Mouse (Mus musculus): ENCODE measurements around the gene AW011738. TPM values are rescaled to one million over a fixed set of nuclear protein-coding genes. Genes with fewer than 3 reads are reported as not detected.
A peak's percentile ranks its signal among the peaks of the same experiment; 100 is the strongest.

Gene AW011738
- total RNA-seq, 2 experiments from 2014 or later, result 3.2 to 4.2 TPM

GRCm38 (mm10) chr4:156228393-156229024 lies 25.4 kb downstream of the AW011738 start:
- no peak for DNase-seq (ENCODE audit: extremely low spot score in 1 of 2, low spot score in 2 of 2)
- intact Hi-C loops (cut with DNase I), result no loop called here

GRCm38 (mm10) chr4:156234021-156234501 lies 31.0 kb downstream of the AW011738 start:
- intact Hi-C loops (cut with DNase I), result loop anchor here (2.0 kb wide), 1 partner anchor 37 kb away; the partner anchor contains the start of gene Agrn

GRCm38 (mm10) chr4:156234701-156235213 lies 31.7 kb downstream of the AW011738 start, which contains the start of gene Plekhn1:
TSS of gene Plekhn1 (minus strand) at chr4:156234857.
- intact Hi-C loops (cut with DNase I), result loop anchor here (2.0 kb wide), 1 partner anchor 38 kb away; the partner anchor contains the start of gene Agrn
- DNase-seq (ENCODE audit: extremely low spot score in 1 of 2, low spot score in 2 of 2), result peak; percentile 66 to 89

More at GRCm38 (mm10) chr4:156234021-156234501, 31.0 kb downstream of the AW011738 start:
- no peak for DNase-seq (ENCODE audit: extremely low spot score in 1 of 2, low spot score in 2 of 2)

GRCm38 (mm10) chr4:156235360-156235770 lies 32.3 kb downstream of the AW011738 start:
- intact Hi-C loops (cut with DNase I), result loop anchor here (2.0 kb wide), 1 partner anchor 39 kb away; the partner anchor contains the start of gene Agrn
- DNase-seq (ENCODE audit: extremely low spot score in 1 of 2, low spot score in 2 of 2), result no peak

GRCm38 (mm10) chr4:156235808-156236533 lies 32.9 kb downstream of the AW011738 start, which contains the start of gene Noc2l:
TSS of gene Noc2l (plus strand) at chr4:156236010.
- DNase-seq (ENCODE audit: extremely low spot score in 1 of 2, low spot score in 2 of 2), result peak; percentile 80 to 97
- intact Hi-C loops (cut with DNase I), result loop anchor here (2.0 kb wide), 1 partner anchor 39 kb away; the partner anchor contains the start of gene Agrn

- intact Hi-C loops (cut with DNase I), result no loop called here
- DNase-seq (ENCODE audit: extremely low spot score in 1 of 2, low spot score in 2 of 2), result no peak
Measured at GRCm38 (mm10) chr4:156236651-156237447, 33.7 kb downstream of the AW011738 start.

- intact Hi-C loops (cut with DNase I), result loop anchor here (1.0 kb wide), 1 partner anchor 10 kb away; no protein-coding TSS in a partner anchor
- no peak for DNase-seq (ENCODE audit: extremely low spot score in 1 of 2, low spot score in 2 of 2)
Measured at GRCm38 (mm10) chr4:156249567-156249966, 46.5 kb downstream of the AW011738 start.

GRCm38 (mm10) chr4:156251081-156251480 lies 48.0 kb downstream of the AW011738 start:
- no peak for DNase-seq (ENCODE audit: extremely low spot score in 1 of 2, low spot score in 2 of 2)
- intact Hi-C loops (cut with DNase I), result no loop called here

GRCm38 (mm10) chr4:156252140-156252539 lies 49.0 kb downstream of the AW011738 start:
- no peak for DNase-seq (ENCODE audit: extremely low spot score in 1 of 2, low spot score in 2 of 2)
- intact Hi-C loops (cut with DNase I), result no loop called here

- intact Hi-C loops (cut with DNase I), result no loop called here
- no peak for DNase-seq (ENCODE audit: extremely low spot score in 1 of 2, low spot score in 2 of 2)
Measured at GRCm38 (mm10) chr4:156252619-156253018, 49.5 kb downstream of the AW011738 start.

GRCm38 (mm10) chr4:156253043-156253442 lies 49.9 kb downstream of the AW011738 start:
- intact Hi-C loops (cut with DNase I), result no loop called here
- no peak for DNase-seq (ENCODE audit: extremely low spot score in 1 of 2, low spot score in 2 of 2)

GRCm38 (mm10) chr4:156254361-156255077 lies 51.4 kb downstream of the AW011738 start:
- intact Hi-C loops (cut with DNase I), result no loop called here
- DNase-seq (ENCODE audit: extremely low spot score in 1 of 2, low spot score in 2 of 2), result no peak

Small RNA genes lying within 50 kb of the gene (microRNA-seq; reads per million reads assigned to microRNA genes)
- gene Mir7658, result 8.6 reads per million, percentile 28 among the genes with 10 or more reads in this experiment

Other genes with a start within 250 kb of the AW011738 start
- 10 to 100 TPM; 19.2 to 20.9 TPM for gene C1qtnf12, start 241.0 kb upstream of the AW011738 start, total RNA-seq (2021)
- gene B3galt6, start 210.7 kb upstream of the AW011738 start, total RNA-seq (2021), result 10 to 100 TPM; 11.4 to 11.8 TPM
- 100 to 1,000 TPM; 136 to 139 TPM for gene Sdf4, start 210.4 kb upstream of the AW011738 start, total RNA-seq (2021)
- 1 to 10 TPM in 1 of 2 experiments, under 1 TPM in 1; 0.32 to 1.4 TPM for gene Tnfrsf4, start 189.5 kb upstream of the AW011738 start, total RNA-seq (2021)
- gene Tnfrsf18, start 177.1 kb upstream of the AW011738 start, total RNA-seq (2021), result not detected
- gene Ttll10, start 143.9 kb upstream of the AW011738 start, total RNA-seq (2021), result not detected
- 10 to 100 TPM; 26.5 to 27.9 TPM for gene 9430015G10Rik, start 93.3 kb upstream of the AW011738 start, total RNA-seq (2021)
- under 1 TPM; 0.22 to 0.34 TPM for gene Rnf223, start 72.8 kb upstream of the AW011738 start, total RNA-seq (2021)
- gene Agrn, start 5.8 kb upstream of the AW011738 start, total RNA-seq (2021), result 100 to 1,000 TPM; 237 to 253 TPM
- under 1 TPM; 0.49 to 0.79 TPM for gene Isg15, start 2.5 kb upstream of the AW011738 start, total RNA-seq (2021)
- gene Perm1, start 12.6 kb downstream of the AW011738 start, total RNA-seq (2021), result under 1 TPM; 0.22 to 0.28 TPM
- 10 to 100 TPM; 33.0 to 37.4 TPM for gene Plekhn1, start 31.6 kb downstream of the AW011738 start, total RNA-seq (2021)
- gene Noc2l, start 32.7 kb downstream of the AW011738 start, total RNA-seq (2021), result 10 to 100 TPM; 61.8 to 63.1 TPM
- 1 to 10 TPM; 5.2 to 5.4 TPM for gene Samd11, start 52.4 kb downstream of the AW011738 start, total RNA-seq (2021)
- not detected for gene Vmn2r-ps159, start 127.8 kb downstream of the AW011738 start, total RNA-seq (2021)

Data from left cerebral cortex, postnatal 10 days (tissue).